Mouse (Mus musculus): ENCODE data around the gene Hand1.
"Not testable (repeated sequence)": the region's sequence is repeated elsewhere in the genome, so short reads cannot be mapped to it uniquely, and the experiment has no call there.

The Hand1 gene

GRCm38 (mm10) chr11:57833296-57833977, 819 bp upstream of the Hand1 start:
- DNase-seq (ENCODE audit: extremely low spot score), result peak; percentile 54

GRCm38 (mm10) chr11:57831861-57832260, 757 bp downstream of the Hand1 start:
- no peak for DNase-seq (ENCODE audit: extremely low spot score)

GRCm38 (mm10) chr11:57831281-57831781, 1.3 kb downstream of the Hand1 start:
- DNase-seq (ENCODE audit: extremely low spot score), result peak; percentile 64

GRCm38 (mm10) chr11:57829871-57830775, 2.5 kb downstream of the Hand1 start:
- peak; percentile 59 for DNase-seq (ENCODE audit: extremely low spot score)

GRCm38 (mm10) chr11:57828955-57829870, 3.4 kb downstream of the Hand1 start:
- DNase-seq (ENCODE audit: extremely low spot score), result peak; percentile 52

- DNase-seq (ENCODE audit: extremely low spot score), result no peak
Measured at GRCm38 (mm10) chr11:57827915-57828545, 4.6 kb downstream of the Hand1 start.

- DNase-seq (ENCODE audit: extremely low spot score), result peak; percentile 59
Measured at GRCm38 (mm10) chr11:57827048-57827914, 5.3 kb downstream of the Hand1 start.

GRCm38 (mm10) chr11:57825234-57825633, 7.4 kb downstream of the Hand1 start:
- DNase-seq (ENCODE audit: extremely low spot score), result peak; percentile 39

GRCm38 (mm10) chr11:57823714-57824113, 8.9 kb downstream of the Hand1 start:
- no peak for DNase-seq (ENCODE audit: extremely low spot score)

- DNase-seq (ENCODE audit: extremely low spot score), result not testable (repeated sequence)
Measured at GRCm38 (mm10) chr11:57823159-57823558, 9.5 kb downstream of the Hand1 start.

- DNase-seq (ENCODE audit: extremely low spot score), result peak; percentile 81
Measured at GRCm38 (mm10) chr11:57819999-57820581, 12.5 kb downstream of the Hand1 start.

GRCm38 (mm10) chr11:57818189-57818588, 14.4 kb downstream of the Hand1 start:
- DNase-seq (ENCODE audit: extremely low spot score), result no peak

- no peak for DNase-seq (ENCODE audit: extremely low spot score)
Measured at GRCm38 (mm10) chr11:57813641-57814040, 19.0 kb downstream of the Hand1 start.

GRCm38 (mm10) chr11:57812212-57812611, 20.4 kb downstream of the Hand1 start:
- DNase-seq (ENCODE audit: extremely low spot score), result no peak

- no peak for DNase-seq (ENCODE audit: extremely low spot score)
Measured at GRCm38 (mm10) chr11:57811006-57811405, 21.6 kb downstream of the Hand1 start.

GRCm38 (mm10) chr11:57809732-57810098, 22.9 kb downstream of the Hand1 start:
- no peak for DNase-seq (ENCODE audit: extremely low spot score)

- no peak for DNase-seq (ENCODE audit: extremely low spot score)
Measured at GRCm38 (mm10) chr11:57809017-57809731, 23.4 kb downstream of the Hand1 start.

GRCm38 (mm10) chr11:57805047-57805446, 27.6 kb downstream of the Hand1 start:
- no peak for DNase-seq (ENCODE audit: extremely low spot score)

GRCm38 (mm10) chr11:57802511-57802870, 30.1 kb downstream of the Hand1 start:
- no peak for DNase-seq (ENCODE audit: extremely low spot score)
